Comparison of ENCODE assay signal across 8 mouse cellular contexts in genomic region chr13:55715167-55715512, GRCm38 (mm10). TPM values are rescaled to one million over a fixed set of nuclear protein-coding genes. Genes with fewer than 3 reads are reported as not detected.
A peak's percentile ranks its signal among the peaks of the same experiment; 100 is the strongest.
DNase-seq lines count a peak whose midpoint lies in the region; ATAC-seq and TF ChIP-seq lines count a peak whose summit lies in the region.

No protein-coding gene starts in this region.

- peak overlapping the region; percentile 78 for H3K4me3 ChIP-seq in cerebellum, adult 2 months (replicated peaks; ENCODE audit: insufficient read depth, low read depth, low read length)
- H3K4me3 ChIP-seq in spleen, adult 2 months (ENCODE audit: extremely low read depth, insufficient read depth, insufficient read length), result peak overlapping the region; percentile 86
- peak overlapping the region; percentile 94 for H3K4me3 ChIP-seq in liver, embryonic 12.5 days

- TF ChIP-seq POLR2A in cerebellum, adult 2 months (IDR thresholded peaks at IDR 0.05; ENCODE audit: borderline replicate concordance, insufficient read depth, low read length), result no peak
- no peak for TF ChIP-seq POLR2A in spleen, adult 2 months (IDR thresholded peaks at IDR 0.05; ENCODE audit: low read depth, low read length)

- H3K9me3 ChIP-seq in liver, embryonic 12.5 days (replicated peaks), result no peaks in the 10 kb centered on the region

- no peaks in the 10 kb centered on the region for H3K27me3 ChIP-seq in cerebellum, adult 2 months (ENCODE audit: control insufficient read depth, insufficient read depth, low read length)
- H3K27me3 ChIP-seq in spleen, adult 2 months (ENCODE audit: control insufficient read depth, insufficient read depth, low read length), result no peaks in the 10 kb centered on the region
- no peaks in the 10 kb centered on the region for H3K27me3 ChIP-seq in liver, embryonic 12.5 days (replicated peaks)

- H3K9ac ChIP-seq in liver, embryonic 12.5 days, result peak overlapping the region; percentile 95

- no peak for ATAC-seq in liver, embryonic 12.5 days

- 3% methylated on average over 5 of the region's 5 CpGs for WGBS in cerebellum, adult 2 months
- 18% methylated on average over 5 of the region's 5 CpGs for WGBS in spleen, adult 2 months
- 4% methylated on average over 5 of the region's 5 CpGs for whole genome bisulfite sequencing in liver, embryonic 12.5 days (ENCODE audit: insufficient replicate concordance)

- peak overlapping the region; percentile 85 for H3K27ac ChIP-seq in cerebellum, adult 2 months (ENCODE audit: insufficient read depth, low read length)
- peak overlapping the region; percentile 71 for H3K27ac ChIP-seq in spleen, adult 2 months (ENCODE audit: insufficient read depth, low read length)
- H3K27ac ChIP-seq in liver, embryonic 12.5 days, result peak overlapping the region; percentile 78

- TF ChIP-seq CTCF in cerebellum, adult 2 months (IDR thresholded peaks at IDR 0.05; ENCODE audit: borderline replicate concordance, insufficient read depth, low read depth, low read length), result no peak
- TF ChIP-seq CTCF in spleen, adult 2 months (IDR thresholded peaks at IDR 0.05; ENCODE audit: extremely low read depth, insufficient read depth, insufficient read length, insufficient replicate concordance), result no peak

- peaks cover 6% of the 10 kb centered on the region for H3K36me3 ChIP-seq in spleen, adult 2 months (ENCODE audit: control insufficient read depth, insufficient read depth, low read length)
- H3K36me3 ChIP-seq in liver, embryonic 12.5 days, result peaks cover 25% of the 10 kb centered on the region

- H3K4me1 ChIP-seq in cerebellum, adult 2 months (ENCODE audit: control insufficient read depth, insufficient read depth, low read length), result peaks cover 2% of the 10 kb centered on the region
- no peaks in the 10 kb centered on the region for H3K4me1 ChIP-seq in spleen, adult 2 months (ENCODE audit: control insufficient read depth, insufficient read depth, insufficient read length)
- peaks cover 21% of the 10 kb centered on the region for H3K4me1 ChIP-seq in liver, embryonic 12.5 days

- peak overlapping the region; percentile 90 for H3K4me2 ChIP-seq in liver, embryonic 12.5 days

- no peak for DNase-seq in cerebellum, adult 2 months
- DNase-seq in cerebellum, postnatal 4 days (ENCODE audit: low spot score in 2 of 2), result no peak
- DNase-seq in spleen, adult 2 months (ENCODE audit: low read depth in 1 of 2, low spot score in 2 of 2), result no peak
- DNase-seq in spleen, postnatal 10 days (ENCODE audit: low spot score in 2 of 2), result no peak
- DNase-seq in B cell, adult 2 months, result no peak
- no peak for DNase-seq in layer of hippocampus, adult 9-11 months
- DNase-seq in cerebellum, postnatal 36 days, result no peak

RNA-seq across cellular contexts. Expression of gene Txndc15, which starts 0.7 kb away (rescaled TPM):
- polyA plus RNA-seq in cerebellum, adult 2 months (2012; rRNA removed), result 74.3 and 74.9 TPM in 2 replicates
- 18.6 and 21.2 TPM in 2 replicates for polyA plus RNA-seq in spleen, adult 2 months (2012; rRNA removed)
- polyA plus RNA-seq in liver, embryonic 12.5 days (2016; fragmentation: Nextera tagmentation; extraction: Ambion mirVana), result 32.0 and 33.5 TPM in 2 replicates

RNA-seq across cellular contexts. Expression of gene Pcbd2, which starts 12.0 kb away (rescaled TPM):
- polyA plus RNA-seq in cerebellum, adult 2 months (2012; rRNA removed), result 38.0 and 40.0 TPM in 2 replicates
- polyA plus RNA-seq in spleen, adult 2 months (2012; rRNA removed), result 14.1 and 23.5 TPM in 2 replicates
- polyA plus RNA-seq in liver, embryonic 12.5 days (2016; fragmentation: Nextera tagmentation; extraction: Ambion mirVana), result 45.8 and 47.5 TPM in 2 replicates

RNA-seq across cellular contexts. Expression of gene B230219D22Rik, which starts 22.2 kb away (rescaled TPM):
- 63.4 and 72.9 TPM in 2 replicates for polyA plus RNA-seq in cerebellum, adult 2 months (2012; rRNA removed)
- 16.2 and 18.2 TPM in 2 replicates for polyA plus RNA-seq in spleen, adult 2 months (2012; rRNA removed)
- 22.8 and 23.2 TPM in 2 replicates for polyA plus RNA-seq in liver, embryonic 12.5 days (2016; fragmentation: Nextera tagmentation; extraction: Ambion mirVana)
